Mouse (Mus musculus) megakaryocyte, embryonic 14.5 days (primary cell): ENCODE measurements at regions not wholly inside any gene's neighbourhood (a gene's known extent, or its start where the extent isn't known, plus 50 kb on each side); places are given as distances from the start of the nearest gene placed in this dataset.

Source experiments
- H3K27me3 ChIP-seq: replicated peaks from 2 replicates; pipeline ENCODE3; 2012; ENCODE audit warnings: inconsistent platforms
- H3K36me3 ChIP-seq: replicated peaks from 2 replicates; pipeline ENCODE3; 2012; ENCODE audit warnings: low read length, inconsistent platforms, mixed read lengths
- H3K4me1 ChIP-seq: 2 replicates; pipeline ENCODE4 v1.6.1; 2012; ENCODE audit warnings: inconsistent platforms
- H3K4me3 ChIP-seq: replicated peaks from 2 replicates; pipeline ENCODE3; 2012; ENCODE audit warnings: moderate library complexity, mild to moderate bottlenecking, inconsistent platforms
- H3K9me3 ChIP-seq: 2 replicates; pipeline ENCODE4 v1.6.1; 2012; ENCODE audit warnings: inconsistent platforms
- FLI1 ChIP-seq: IDR thresholded peaks from 2 replicates; pipeline ENCODE4 v1.6.1; 2012; ENCODE audit warnings: low read length, inconsistent platforms, mixed read lengths
- GATA1 ChIP-seq: IDR thresholded peaks from 3 replicates; pipeline ENCODE4 v1.6.1; 2012; ENCODE audit warnings: mixed read lengths, low read length, inconsistent platforms, borderline replicate concordance

GRCm38 (mm10) chr10:60925644-60926043, 94.3 kb upstream of the Unc5b start:
- no peak overlapping the region for H3K4me3 ChIP-seq
- no peaks in the 10 kb centered on the region for H3K36me3 ChIP-seq
- TF ChIP-seq FLI1 (no peak), GATA1 (no peak)
- H3K9me3 ChIP-seq: no peaks in the 10 kb centered on the region
- H3K4me1 ChIP-seq: no peaks in the 10 kb centered on the region; the same call in 1 of the 2 replicates
- peaks cover 36% of the 10 kb centered on the region for H3K27me3 ChIP-seq

- H3K36me3 ChIP-seq: no peaks in the 10 kb centered on the region
- no peaks in the 10 kb centered on the region for H3K9me3 ChIP-seq
- H3K4me3 ChIP-seq: no peak overlapping the region
- TF ChIP-seq GATA1 (no peak), FLI1 (no peak)
- no peaks in the 10 kb centered on the region; the same call in 1 of the 2 replicates for H3K4me1 ChIP-seq
- peaks cover 39% of the 10 kb centered on the region for H3K27me3 ChIP-seq
These were observed 93.8 kb upstream of the Unc5b start for GRCm38 (mm10) chr10:60925198-60925597.

- TF ChIP-seq FLI1: no peak
- TF ChIP-seq GATA1: no peak
- H3K36me3 ChIP-seq: no peaks in the 10 kb centered on the region
- H3K4me3 ChIP-seq: no peak overlapping the region
- no peaks in the 10 kb centered on the region for H3K9me3 ChIP-seq
- H3K27me3 ChIP-seq: peaks cover 35% of the 10 kb centered on the region
- no peaks in the 10 kb centered on the region for H3K4me1 ChIP-seq
These were observed 92.4 kb upstream of the Unc5b start for GRCm38 (mm10) chr10:60923806-60924205.

GRCm38 (mm10) chr10:60920621-60921020, 89.2 kb upstream of the Unc5b start:
- no peak overlapping the region for H3K4me3 ChIP-seq
- H3K36me3 ChIP-seq: no peaks in the 10 kb centered on the region
- TF ChIP-seq GATA1 (no peak), FLI1 (no peak)
- H3K27me3 ChIP-seq: peaks cover 26% of the 10 kb centered on the region
- H3K4me1 ChIP-seq: no peaks in the 10 kb centered on the region; the same call in 1 of the 2 replicates
- H3K9me3 ChIP-seq: no peaks in the 10 kb centered on the region

GRCm38 (mm10) chr10:60918020-60918419, 86.6 kb upstream of the Unc5b start:
- Histone ChIP-seq H3K9me3 (0 out of 2 replicates have a peak, but pooled peaks cover 3% of the 10 kb centered on the region), H3K4me3 (no peak overlapping the region), H3K36me3 (no peaks in the 10 kb centered on the region), H3K27me3 (peaks cover 14% of the 10 kb centered on the region), H3K4me1 (no peaks in the 10 kb centered on the region; the same call in 1 of the 2 replicates)
- no peak for TF ChIP-seq GATA1
- TF ChIP-seq FLI1: no peak

- H3K9me3 ChIP-seq: 0 out of 2 replicates have a peak, but pooled peaks cover 8% of the 10 kb centered on the region
- no peaks in the 10 kb centered on the region for H3K36me3 ChIP-seq
- H3K4me1 ChIP-seq: no peaks in the 10 kb centered on the region; the same call in 1 of the 2 replicates
- peaks cover 3% of the 10 kb centered on the region for H3K27me3 ChIP-seq
- no peak overlapping the region for H3K4me3 ChIP-seq
- TF ChIP-seq FLI1 (no peak), GATA1 (no peak)
These were observed 83.0 kb upstream of the Unc5b start for GRCm38 (mm10) chr10:60914391-60914790.

GRCm38 (mm10) chr10:60913456-60913900, 82.1 kb upstream of the Unc5b start:
- Histone ChIP-seq H3K27me3 (peaks cover 3% of the 10 kb centered on the region), H3K4me3 (no peak overlapping the region), H3K4me1 (no peaks in the 10 kb centered on the region; the same call in 1 of the 2 replicates), H3K9me3 (peaks cover 13% of the 10 kb centered on the region), H3K36me3 (no peaks in the 10 kb centered on the region)
- TF ChIP-seq FLI1: no peak

- no peaks in the 10 kb centered on the region for H3K4me1 ChIP-seq
- no peak overlapping the region for H3K4me3 ChIP-seq
- TF ChIP-seq FLI1 (no peak), GATA1 (no peak)
- peaks cover 26% of the 10 kb centered on the region for H3K9me3 ChIP-seq
- H3K36me3 ChIP-seq: no peaks in the 10 kb centered on the region
- H3K27me3 ChIP-seq: no peaks in the 10 kb centered on the region
These were observed 73.0 kb upstream of the Unc5b start for GRCm38 (mm10) chr10:60904351-60904750.

- Histone ChIP-seq H3K9me3 (peaks cover 15% of the 10 kb centered on the region), H3K4me3 (no peak overlapping the region), H3K4me1 (no peaks in the 10 kb centered on the region), H3K27me3 (no peaks in the 10 kb centered on the region), H3K36me3 (no peaks in the 10 kb centered on the region)
- TF ChIP-seq FLI1 (no peak), GATA1 (no peak)
These were observed 69.6 kb upstream of the Unc5b start for GRCm38 (mm10) chr10:60900992-60901391.

GRCm38 (mm10) chr10:60893810-60894147, 62.4 kb upstream of the Unc5b start:
- no peak for TF ChIP-seq FLI1
- TF ChIP-seq GATA1: no peak
- Histone ChIP-seq H3K4me1 (no peaks in the 10 kb centered on the region), H3K4me3 (no peak overlapping the region), H3K36me3 (no peaks in the 10 kb centered on the region), H3K27me3 (peaks cover 15% of the 10 kb centered on the region), H3K9me3 (no peaks in the 10 kb centered on the region)

GRCm38 (mm10) chr10:60893130-60893809, 61.9 kb upstream of the Unc5b start:
- Histone ChIP-seq H3K36me3 (no peaks in the 10 kb centered on the region), H3K9me3 (no peaks in the 10 kb centered on the region), H3K4me1 (no peaks in the 10 kb centered on the region), H3K27me3 (peaks cover 17% of the 10 kb centered on the region), H3K4me3 (no peak overlapping the region)
- no peak for TF ChIP-seq FLI1
- TF ChIP-seq GATA1: no peak
